Mouse (Mus musculus) left cerebral cortex, adult 2 months (tissue): ENCODE results near the gene Hs6st1. TPM values are rescaled to one million over a fixed set of nuclear protein-coding genes. Genes with fewer than 3 reads are reported as not detected.

ENCODE experiments used
- DNase-seq, 2 experiments: peaks; one replicate each; pipeline ENCODE4 v3.0.0; 2021 to 2022; ENCODE audit warnings: low spot score in 2 of 2, mixed read lengths in 1 of 2; ENCODE audit errors: extremely low spot score in 1 of 2
- H3K27ac ChIP-seq: fragments of 200-600 bp; 2 replicates; pipeline ENCODE4 v1.8.1; 2022
- H3K4me3 ChIP-seq: fragments of 200-600 bp; 2 replicates; pipeline ENCODE4 v1.8.1; 2022
- CTCF ChIP-seq: fragments of 200-600 bp; IDR thresholded peaks from 2 replicates; pipeline ENCODE4 v1.8.1; 2022; ENCODE audit warnings: antibody characterized with exemption, mild to moderate bottlenecking, moderate library complexity
- intact Hi-C: fragments of 180-260 bp; cut with DNase I; formaldehyde crosslinking; loops from one replicate; pipeline ENCODE4 v1.15.1; 2025
- total RNA-seq, 2 experiments: library from RNA; stranded (reverse); gene quantifications; 2 replicates each; pipeline ENCODE4 v1.2.3; 2021

Gene Hs6st1
- total RNA-seq, 2 experiments from 2014 or later = 52.8 to 56.1 TPM

DNA sequence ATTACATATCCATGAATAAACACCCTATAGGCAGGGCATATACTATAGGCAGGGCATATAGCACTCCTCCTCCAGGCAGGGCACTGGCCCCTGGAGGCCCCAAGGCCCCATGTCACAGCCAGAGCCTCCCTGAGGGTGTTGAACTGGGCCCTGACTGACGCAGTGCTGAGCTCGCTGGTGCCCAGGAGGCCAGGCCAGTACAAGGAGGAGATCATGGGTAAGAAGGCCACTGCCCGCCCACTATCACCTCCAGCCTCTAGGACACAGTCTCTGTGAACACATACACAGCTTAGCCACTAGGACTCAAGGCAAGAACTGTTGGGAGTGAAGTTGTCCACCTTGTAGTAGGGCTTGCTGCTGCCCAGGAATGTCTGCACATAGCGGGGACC, 22.5 kb downstream of the Hs6st1 start:
- DNase-seq = no peak
- no peak overlapping the region for H3K27ac ChIP-seq
- no peak for TF ChIP-seq CTCF
- intact Hi-C loops = no loop called here
- no peak overlapping the region for H3K4me3 ChIP-seq

DNA sequence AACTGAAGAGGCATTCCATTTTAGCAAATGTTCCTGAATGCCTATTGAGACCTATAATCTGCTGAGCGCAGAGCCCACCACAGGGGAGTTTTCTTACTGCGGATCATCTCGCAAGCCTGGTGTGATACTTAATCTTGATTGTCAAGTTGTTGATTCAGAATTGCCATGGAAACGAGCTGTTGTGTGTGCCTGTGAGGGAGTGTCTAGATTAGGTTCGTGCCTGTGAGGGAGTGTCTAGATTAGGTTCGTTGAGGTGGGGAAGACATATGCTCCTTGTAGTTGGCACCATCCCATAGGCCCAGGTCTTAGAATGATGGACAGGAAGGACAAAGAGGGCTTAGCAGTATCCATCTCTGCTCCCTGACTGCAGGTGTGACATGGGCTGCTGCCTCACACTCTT, 23.0 kb downstream of the Hs6st1 start:
- Histone ChIP-seq H3K4me3 (no peak overlapping the region), H3K27ac (no peak overlapping the region)
- no peak for DNase-seq
- no peak for TF ChIP-seq CTCF
- intact Hi-C loops = no loop called here

DNA sequence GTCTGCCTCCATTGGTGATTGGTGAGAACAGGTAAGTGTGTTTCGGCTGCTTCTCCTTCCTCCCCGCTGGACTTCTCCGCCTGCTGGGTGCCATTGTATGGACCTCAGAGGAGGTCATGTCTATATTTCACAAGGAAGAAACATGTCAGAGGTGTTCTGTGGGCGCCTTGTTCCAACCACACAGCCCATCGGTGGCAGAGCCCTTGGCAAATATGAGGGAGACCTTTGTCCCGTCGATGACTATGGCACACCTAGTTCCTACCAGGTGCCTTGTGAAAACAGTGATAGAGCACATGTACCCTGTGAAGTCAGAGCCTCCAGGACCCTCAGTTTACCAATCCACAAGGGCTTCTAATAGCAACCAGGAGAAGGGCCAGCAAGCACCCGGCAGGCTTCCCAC, 25.5 kb downstream of the Hs6st1 start:
- H3K4me3 ChIP-seq = no peak overlapping the region
- no peak for DNase-seq
- TF ChIP-seq CTCF = no peak
- no peak overlapping the region for H3K27ac ChIP-seq
- intact Hi-C loops = no loop called here

DNA sequence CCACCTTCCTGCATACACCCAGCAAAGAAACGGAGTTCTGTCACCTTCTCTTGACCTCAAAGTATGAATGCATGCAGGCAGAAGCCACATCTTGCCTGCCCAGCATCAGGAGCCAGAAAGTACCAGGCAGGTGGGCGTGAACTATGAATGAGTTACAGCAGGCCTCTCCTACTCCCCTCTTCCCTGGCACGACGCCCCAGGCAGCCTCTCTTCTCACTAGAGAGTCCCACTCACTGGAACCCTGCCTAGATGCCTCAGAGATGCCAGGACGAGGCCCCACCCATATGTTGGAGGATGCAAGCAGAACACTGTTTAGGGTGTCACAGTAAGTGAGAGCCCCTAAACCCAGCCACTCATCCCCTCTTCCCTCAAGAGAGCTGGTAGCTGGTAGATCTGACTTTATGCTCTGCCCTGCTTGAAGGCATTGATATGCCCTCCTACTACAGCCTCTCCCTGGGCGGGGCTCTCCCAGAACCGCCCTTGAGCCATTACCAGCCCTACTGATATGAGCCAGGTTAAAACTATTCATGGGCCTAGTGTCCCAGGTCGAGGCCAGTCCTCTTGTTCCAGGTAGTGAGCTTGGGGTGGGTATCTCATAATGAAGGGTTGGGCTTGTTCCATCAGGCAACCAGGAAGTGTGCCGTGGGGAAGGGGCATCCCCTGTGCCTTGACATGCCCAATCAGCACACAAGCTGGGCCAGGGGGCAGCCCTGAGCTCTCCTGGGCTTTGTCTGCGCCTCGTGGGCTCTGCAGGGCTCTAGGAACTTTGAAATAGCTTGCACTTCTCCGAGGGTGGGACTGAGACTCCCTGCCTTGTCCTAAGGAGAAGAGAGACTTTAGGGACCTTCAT, 27.4 kb downstream of the Hs6st1 start:
- peak; percentile 81 to 94 for DNase-seq
- no peak overlapping the region for H3K4me3 ChIP-seq
- intact Hi-C loops = no loop called here
- H3K27ac ChIP-seq = no peak overlapping the region
- no peak for TF ChIP-seq CTCF

DNA sequence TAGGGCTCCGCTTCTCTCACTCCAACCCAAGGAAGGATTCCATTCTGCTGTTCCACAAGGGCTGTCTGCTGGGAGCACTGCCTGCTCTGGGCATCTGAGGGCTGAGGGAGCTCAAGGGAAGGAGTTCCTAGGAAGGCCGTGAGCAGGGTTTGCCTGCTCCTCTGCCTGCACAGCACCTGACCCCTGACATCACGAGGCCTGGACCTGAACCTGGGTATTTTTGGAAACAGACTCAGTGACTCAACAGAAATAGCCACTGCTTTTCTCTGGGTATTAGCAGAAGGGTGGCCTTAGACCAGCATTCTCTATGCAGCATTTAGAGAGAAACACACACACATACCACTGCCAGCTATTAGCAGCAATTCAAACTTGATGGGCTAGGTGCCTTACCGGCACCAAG, 30.2 kb downstream of the Hs6st1 start:
- DNase-seq = no peak
- H3K4me3 ChIP-seq = no peak overlapping the region
- TF ChIP-seq CTCF = no peak
- intact Hi-C loops = no loop called here
- no peak overlapping the region for H3K27ac ChIP-seq

DNA sequence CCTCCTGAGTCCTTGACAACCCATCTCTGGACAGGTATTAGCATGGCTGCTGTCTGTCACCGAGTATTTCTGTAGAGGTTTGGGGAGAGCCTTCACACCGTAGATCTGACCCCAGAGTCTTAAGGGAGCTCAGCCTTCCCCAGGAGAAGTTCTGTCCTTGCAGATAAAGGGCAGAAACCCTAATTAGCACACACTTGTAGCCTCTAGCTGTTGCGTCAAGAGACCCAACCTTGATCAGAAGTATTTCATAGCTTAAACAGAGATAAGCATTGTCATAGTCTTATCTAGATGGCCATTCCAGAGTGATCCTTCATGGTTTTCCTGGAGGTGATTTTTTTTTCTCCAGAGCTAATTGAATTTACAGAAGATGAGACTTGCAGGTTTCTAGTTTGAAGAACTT, 32.2 kb downstream of the Hs6st1 start:
- DNase-seq = no peak
- TF ChIP-seq CTCF = no peak
- intact Hi-C loops = no loop called here

DNA sequence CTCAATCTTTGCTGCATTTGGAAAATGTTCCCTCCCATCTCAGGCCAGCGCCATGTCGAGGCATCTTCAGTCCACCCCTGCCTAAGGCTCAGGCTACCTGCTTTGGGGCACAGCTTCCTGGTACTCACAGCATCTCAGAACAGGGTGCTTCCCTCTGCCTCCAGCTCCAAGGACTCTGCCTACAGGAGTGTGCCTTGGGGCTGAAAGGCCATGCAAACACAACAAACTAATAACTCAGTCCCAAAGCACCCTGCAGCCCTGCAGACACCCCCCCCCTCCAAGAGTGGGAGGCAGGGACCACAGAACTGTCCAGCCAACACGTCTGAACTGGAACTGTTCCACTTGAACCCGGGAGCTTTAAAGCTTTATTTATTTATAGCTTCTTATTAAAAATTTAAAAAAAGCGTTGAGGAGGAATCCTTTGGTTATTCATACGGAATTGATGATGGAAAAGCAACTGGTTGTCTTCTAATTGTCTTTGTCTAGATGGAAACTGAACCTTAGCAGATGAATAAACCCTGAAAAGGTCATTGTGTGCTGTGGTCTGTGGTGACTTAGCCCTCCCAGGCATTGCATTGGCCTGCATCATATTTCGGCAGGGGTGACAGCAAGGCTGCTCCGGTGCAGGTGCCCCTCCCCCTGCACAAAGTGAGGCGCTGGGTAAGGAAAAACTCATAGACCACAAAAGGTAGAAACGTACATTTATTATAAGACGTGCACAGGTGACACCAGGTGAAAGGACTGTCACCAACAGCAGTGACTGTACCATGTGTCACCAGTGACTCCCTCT, 37.9 kb downstream of the Hs6st1 start:
- no peak for DNase-seq
- no peak for TF ChIP-seq CTCF
- Histone ChIP-seq H3K27ac (no peak overlapping the region), H3K4me3 (no peak overlapping the region)
- intact Hi-C loops = no loop called here

More for the DNA sequence above, 32.2 kb downstream of the Hs6st1 start:
- H3K4me3 ChIP-seq = no peak overlapping the region
- no peak overlapping the region for H3K27ac ChIP-seq

DNA sequence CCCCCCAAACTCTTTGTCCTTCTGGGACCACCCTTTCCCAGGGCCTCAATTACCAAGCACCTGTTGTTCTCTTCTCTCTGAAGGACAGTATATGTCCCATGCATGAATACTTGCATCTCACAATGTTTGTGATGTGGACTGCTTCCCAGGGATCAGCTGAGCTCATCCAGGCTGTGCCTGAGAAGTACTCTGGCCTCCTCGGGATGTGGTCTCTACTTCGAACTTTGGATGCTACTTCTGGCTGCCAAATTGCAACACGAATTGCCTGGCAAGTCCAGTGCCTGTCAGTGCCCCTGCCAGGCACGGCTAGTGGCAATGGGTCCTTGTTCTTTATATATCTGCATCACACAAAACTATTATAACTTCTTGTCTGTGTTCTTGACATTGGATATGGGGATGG, 41.8 kb downstream of the Hs6st1 start:
- DNase-seq = no peak
- Histone ChIP-seq H3K27ac (no peak overlapping the region), H3K4me3 (no peak overlapping the region)
- TF ChIP-seq CTCF = no peak
- intact Hi-C loops = no loop called here

DNA sequence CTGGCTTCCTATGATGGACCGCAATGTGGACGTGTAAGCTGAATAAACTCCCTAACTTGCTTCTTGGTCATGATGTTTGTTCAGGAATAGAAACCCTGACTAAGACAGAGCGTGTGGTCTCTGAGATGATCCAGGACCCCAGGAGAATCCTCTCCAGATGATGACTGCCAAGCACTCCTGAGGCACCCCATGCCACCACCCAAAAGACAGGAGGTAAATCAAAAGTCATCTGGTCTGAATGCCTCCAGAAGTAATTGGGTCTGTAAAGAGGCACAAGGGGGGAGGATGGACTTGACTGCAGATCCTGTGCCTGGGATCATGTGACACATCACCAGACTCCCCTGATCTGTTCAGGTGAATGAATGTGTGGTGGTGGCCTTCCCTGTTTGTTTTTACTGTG, 44.5 kb downstream of the Hs6st1 start:
- intact Hi-C loops = no loop called here

DNA sequence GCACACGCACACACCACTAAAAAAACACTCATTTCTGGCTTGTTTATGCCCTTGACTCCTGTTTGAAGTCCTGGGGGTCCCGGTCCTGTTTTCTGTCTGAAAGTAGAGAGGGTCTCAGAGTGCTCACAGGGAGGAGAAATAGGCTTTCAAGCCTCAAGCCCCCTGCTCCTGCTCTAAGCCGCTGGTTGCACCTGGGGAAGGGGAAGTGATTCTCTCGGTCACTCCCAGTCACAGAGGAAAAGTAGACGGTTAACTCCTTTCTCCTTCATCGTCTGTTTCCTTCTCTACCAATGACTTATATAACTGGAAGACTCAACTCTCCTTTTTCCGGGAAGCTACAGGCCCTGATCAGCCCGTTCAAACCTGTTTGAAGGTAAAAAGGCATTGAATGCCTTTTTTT, 45.5 kb downstream of the Hs6st1 start:
- intact Hi-C loops = no loop called here
- TF ChIP-seq CTCF = no peak
- DNase-seq = no peak
- H3K4me3 ChIP-seq = no peak overlapping the region
- no peak overlapping the region for H3K27ac ChIP-seq

More for the DNA sequence above, 44.5 kb downstream of the Hs6st1 start:
- Histone ChIP-seq H3K4me3 (no peak overlapping the region), H3K27ac (no peak overlapping the region)
- TF ChIP-seq CTCF = no peak
- DNase-seq = no peak

DNA sequence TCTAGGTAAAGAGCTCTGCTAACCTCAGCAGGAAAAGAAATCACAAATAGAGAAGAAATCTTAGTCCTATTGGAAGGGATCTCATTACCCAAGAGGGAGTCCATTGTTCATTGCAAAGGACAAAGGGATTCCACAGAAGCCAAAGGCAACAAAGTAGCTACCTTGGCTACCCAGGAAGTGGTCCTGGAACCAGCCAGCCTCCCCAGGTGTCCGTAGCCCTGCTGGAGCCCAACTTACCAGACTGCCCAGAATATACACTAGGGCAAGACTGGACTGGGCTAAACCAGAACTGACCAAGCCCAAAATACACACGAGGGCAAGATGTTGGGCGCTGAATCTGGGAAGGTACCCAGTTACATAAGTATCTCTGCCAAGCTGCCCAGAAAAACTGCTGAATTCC, 46.6 kb downstream of the Hs6st1 start:
- no peak overlapping the region for H3K27ac ChIP-seq
- no peak for TF ChIP-seq CTCF
- intact Hi-C loops = no loop called here
- H3K4me3 ChIP-seq = no peak overlapping the region
- DNase-seq = no peak

DNA sequence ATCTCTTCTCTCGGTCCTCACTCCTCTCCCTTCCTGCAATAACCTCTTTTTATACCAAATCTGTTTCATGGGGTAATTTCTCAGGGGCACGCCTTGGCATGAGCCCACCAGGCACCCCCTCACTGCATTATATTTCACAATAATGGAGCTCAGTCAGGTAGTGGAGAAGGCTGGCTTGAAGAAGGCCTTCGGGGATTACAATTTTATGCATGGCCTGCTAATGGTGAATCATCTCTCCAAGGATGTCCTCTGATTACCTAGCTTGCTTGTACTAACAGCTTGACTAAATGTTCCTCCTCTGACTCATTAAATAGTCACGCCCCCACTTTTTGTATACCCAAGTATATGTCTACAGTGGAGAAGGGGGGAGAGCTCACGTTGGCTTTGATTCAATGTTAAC, 48.3 kb downstream of the Hs6st1 start:
- H3K27ac ChIP-seq = no peak overlapping the region
- no peak overlapping the region for H3K4me3 ChIP-seq
- intact Hi-C loops = no loop called here
- no peak for TF ChIP-seq CTCF
- DNase-seq = no peak
